ENCODE assay signal across 22 mouse cellular contexts in the genomic region with DNA sequence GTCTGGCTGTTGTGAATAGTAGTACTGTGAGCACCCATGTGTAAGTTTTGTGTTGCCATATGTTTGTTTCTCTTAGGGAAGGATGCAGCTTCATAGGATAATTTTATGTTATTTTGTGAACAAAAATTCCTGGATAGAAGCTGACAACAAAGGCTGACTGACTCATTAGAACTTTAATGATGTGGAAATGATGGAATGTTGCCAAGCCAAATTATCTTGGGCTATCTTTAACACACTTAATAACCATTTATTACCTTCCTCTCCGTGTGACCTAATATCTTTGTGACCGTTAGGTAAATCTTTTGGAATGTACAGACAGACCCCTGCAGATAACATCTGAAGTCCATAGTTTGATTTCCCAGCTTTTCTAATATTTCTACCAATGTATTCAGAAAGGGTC. TPM values are rescaled to one million over a fixed set of nuclear protein-coding genes. Genes with fewer than 3 reads are reported as not detected.
A peak's percentile ranks its signal among the peaks of the same experiment; 100 is the strongest.
DNase-seq lines count a peak whose midpoint lies in the region; ATAC-seq and TF ChIP-seq lines count a peak whose summit lies in the region.
"Had no signal": no experiment of that assay in that cellular context is flagged by ENCODE, and none has a peak within 500 bp of the region (broad histone marks: within the 10 kb centered on the region; RNA-seq: fewer than 3 reads in every experiment).

No protein-coding gene starts in this region.

- H3K36me3 ChIP-seq in heart, embryonic 10.5 days: 0 out of 2 replicates have a peak, but pooled peaks cover 8% of the 10 kb centered on the region
- H3K36me3 ChIP-seq in kidney, postnatal 0 days (ENCODE audit: insufficient read depth, low read length): no peaks in the 10 kb centered on the region
- H3K36me3 ChIP-seq in embryonic facial prominence, embryonic 12.5 days: no peaks in the 10 kb centered on the region
- H3K36me3 ChIP-seq in limb, embryonic 15.5 days: no peaks in the 10 kb centered on the region
- no peaks in the 10 kb centered on the region for H3K36me3 ChIP-seq in intestine, postnatal 0 days (ENCODE audit: control insufficient read depth, insufficient read depth)
- H3K36me3 ChIP-seq: forebrain, embryonic 12.5 days; hindbrain, embryonic 13.5 days; neural tube, embryonic 15.5 days had no signal

- no peak for DNase-seq in heart, embryonic 10.5 days (ENCODE audit: low spot score)
- DNase-seq in heart, postnatal 36 days: no peak
- DNase-seq in kidney, postnatal 0 days (ENCODE audit: low spot score): peak; percentile 7
- no peak for DNase-seq in kidney, postnatal 10 days
- DNase-seq in spleen, adult 18-20 months: no peak
- DNase-seq: adrenal gland, postnatal 25 days; cerebellum, adult 2 months; gastrocnemius, postnatal 25 days; layer of hippocampus, adult 9-11 months; midbrain, embryonic 14.5 days; thymus, adult 18-20 months had no signal

- H3K4me1 ChIP-seq in heart, embryonic 10.5 days: peaks cover 70% of the 10 kb centered on the region
- peaks cover 10% of the 10 kb centered on the region for H3K4me1 ChIP-seq in kidney, postnatal 0 days (replicated peaks; ENCODE audit: insufficient read depth, low read length)
- H3K4me1 ChIP-seq in embryonic facial prominence, embryonic 12.5 days: peaks cover 33% of the 10 kb centered on the region
- peaks cover 25% of the 10 kb centered on the region for H3K4me1 ChIP-seq in limb, embryonic 15.5 days
- peaks cover 31% of the 10 kb centered on the region for H3K4me1 ChIP-seq in intestine, postnatal 0 days (replicated peaks; ENCODE audit: control insufficient read depth, insufficient read depth, low read length)
- H3K4me1 ChIP-seq: forebrain, embryonic 12.5 days; neural tube, embryonic 15.5 days had no signal

- H3K4me2 ChIP-seq in kidney, postnatal 0 days (ENCODE audit: low read length): no peak overlapping the region
- H3K4me2 ChIP-seq in embryonic facial prominence, embryonic 12.5 days (replicated peaks): no peak overlapping the region
- no peak overlapping the region for H3K4me2 ChIP-seq in limb, embryonic 15.5 days
- no peak overlapping the region for H3K4me2 ChIP-seq in intestine, postnatal 0 days (replicated peaks; ENCODE audit: low read depth)
- H3K4me2 ChIP-seq: forebrain, embryonic 12.5 days; hindbrain, embryonic 13.5 days; liver, embryonic 11.5 days; lung, embryonic 14.5 days; neural tube, embryonic 15.5 days had no signal

- ATAC-seq in kidney, postnatal 0 days (replicated peaks; ENCODE audit: low FRiP score, low read depth): no peak
- ATAC-seq in embryonic facial prominence, embryonic 12.5 days (ENCODE audit: insufficient number of reproducible peaks, insufficient read depth, low FRiP score, low TSS enrichment): no peak
- no peak for ATAC-seq in limb, embryonic 15.5 days (ENCODE audit: insufficient number of reproducible peaks, low FRiP score, low TSS enrichment, low read depth)
- no peak for ATAC-seq in intestine, postnatal 0 days
- ATAC-seq: activated CD4-positive, CD25-positive, alpha-beta regulatory T cell, adult 4 months had no signal

- H3K27me3 ChIP-seq in heart, embryonic 10.5 days (ENCODE audit: insufficient read depth, poor library complexity, severe bottlenecking): no peaks in the 10 kb centered on the region
- no peaks in the 10 kb centered on the region for H3K27me3 ChIP-seq in kidney, postnatal 0 days (ENCODE audit: insufficient read depth, low read length)
- no peaks in the 10 kb centered on the region for H3K27me3 ChIP-seq in embryonic facial prominence, embryonic 12.5 days
- no peaks in the 10 kb centered on the region for H3K27me3 ChIP-seq in limb, embryonic 15.5 days
- H3K27me3 ChIP-seq in intestine, postnatal 0 days (replicated peaks; ENCODE audit: control insufficient read depth, insufficient read depth, low read length): no peaks in the 10 kb centered on the region
- H3K27me3 ChIP-seq: CH12.LX; forebrain, embryonic 12.5 days; hindbrain, embryonic 13.5 days; neural tube, embryonic 15.5 days had no signal

- no peak overlapping the region for H3K4me3 ChIP-seq in heart, embryonic 10.5 days
- H3K4me3 ChIP-seq in kidney, postnatal 0 days (replicated peaks; ENCODE audit: low read depth, low read length): no peak overlapping the region
- H3K4me3 ChIP-seq in embryonic facial prominence, embryonic 12.5 days: no peak overlapping the region
- H3K4me3 ChIP-seq in limb, embryonic 15.5 days: no peak overlapping the region
- H3K4me3 ChIP-seq in intestine, postnatal 0 days (ENCODE audit: low read depth, low read length): no peak overlapping the region
- H3K4me3 ChIP-seq: forebrain, embryonic 12.5 days; hindbrain, embryonic 13.5 days; myocyte; neural tube, embryonic 15.5 days had no signal

- TF ChIP-seq CTCF in kidney, postnatal 0 days (IDR thresholded peaks at IDR 0.05; ENCODE audit: low read depth): no peak
- TF ChIP-seq CTCF in intestine, postnatal 0 days (IDR thresholded peaks at IDR 0.05; ENCODE audit: low read depth): no peak

- intact Hi-C loops in heart, postnatal 36 days (cut with DNase I): no loop called here

- no peak overlapping the region for H3K9ac ChIP-seq in kidney, postnatal 0 days (ENCODE audit: low read depth, low read length)
- H3K9ac ChIP-seq in embryonic facial prominence, embryonic 12.5 days: no peak overlapping the region
- H3K9ac ChIP-seq in limb, embryonic 15.5 days: no peak overlapping the region
- no peak overlapping the region for H3K9ac ChIP-seq in intestine, postnatal 0 days (ENCODE audit: low read depth, low read length)
- H3K9ac ChIP-seq: forebrain, embryonic 12.5 days; hindbrain, embryonic 13.5 days; lung, embryonic 14.5 days; neural tube, embryonic 15.5 days had no signal

- WGBS in heart, embryonic 10.5 days: 21% methylated on average over 2 of the region's 2 CpGs
- 24% methylated on average over 2 of the region's 2 CpGs for WGBS in kidney, postnatal 0 days
- WGBS in embryonic facial prominence, embryonic 12.5 days: 22% methylated on average over 2 of the region's 2 CpGs
- 8% methylated on average over 2 of the region's 2 CpGs for WGBS in limb, embryonic 15.5 days
- WGBS in intestine, postnatal 0 days: 16% methylated on average over 2 of the region's 2 CpGs

- H3K27ac ChIP-seq in heart, embryonic 10.5 days: peak overlapping the region; percentile 83; the same call in 1 of the 2 replicates
- H3K27ac ChIP-seq in kidney, postnatal 0 days: no peak overlapping the region; the same call in 1 of the 2 replicates
- H3K27ac ChIP-seq in embryonic facial prominence, embryonic 12.5 days: peak overlapping the region; percentile 89
- H3K27ac ChIP-seq in limb, embryonic 15.5 days: peak overlapping the region; percentile 8; the same call in 1 of the 2 replicates
- H3K27ac ChIP-seq in intestine, postnatal 0 days (ENCODE audit: low read depth, low read length): no peak overlapping the region
- H3K27ac ChIP-seq: hindbrain, embryonic 13.5 days; neural tube, embryonic 15.5 days had no signal

- no peaks in the 10 kb centered on the region for H3K9me3 ChIP-seq in heart, embryonic 10.5 days
- no peaks in the 10 kb centered on the region for H3K9me3 ChIP-seq in kidney, postnatal 0 days (replicated peaks; ENCODE audit: low read length)
- H3K9me3 ChIP-seq in embryonic facial prominence, embryonic 12.5 days: no peaks in the 10 kb centered on the region
- H3K9me3 ChIP-seq in limb, embryonic 15.5 days: no peaks in the 10 kb centered on the region
- H3K9me3 ChIP-seq in intestine, postnatal 0 days (ENCODE audit: control insufficient read depth): no peaks in the 10 kb centered on the region
- H3K9me3 ChIP-seq: forebrain, embryonic 12.5 days; hindbrain, embryonic 13.5 days; neural tube, embryonic 15.5 days had no signal

RNA-seq across cellular contexts. Expression of gene Adk, which starts 33.7 kb away (rescaled TPM):
- polyA plus RNA-seq in heart, embryonic 10.5 days (2016; fragmentation: Nextera tagmentation; extraction: Ambion mirVana): 275 and 312 TPM in 2 replicates
- 100 to 1,000 TPM; 239 to 252 TPM for total RNA-seq in heart, postnatal 36 days (2021)
- 193 and 196 TPM in 2 replicates for polyA plus RNA-seq in kidney, postnatal 0 days (2015; fragmentation: Nextera tagmentation; extraction: Ambion mirVana)
- polyA plus RNA-seq in embryonic facial prominence, embryonic 12.5 days (2016; fragmentation: Nextera tagmentation; extraction: Ambion mirVana): 133 and 135 TPM in 2 replicates
- polyA plus RNA-seq in limb, embryonic 15.5 days (2015; fragmentation: Nextera tagmentation; extraction: Ambion mirVana): 148 TPM in 2 replicates
- polyA plus RNA-seq in intestine, postnatal 0 days (2015; fragmentation: Nextera tagmentation; extraction: Ambion mirVana): 240 and 254 TPM in 2 replicates

RNA-seq across cellular contexts. Expression of gene Ap3m1, which starts 33.8 kb away (rescaled TPM):
- polyA plus RNA-seq in heart, embryonic 10.5 days (2016; fragmentation: Nextera tagmentation; extraction: Ambion mirVana): 82.2 and 89.2 TPM in 2 replicates
- total RNA-seq in heart, postnatal 36 days (2021): 10 to 100 TPM; 58.0 to 62.9 TPM
- 50.7 and 55.4 TPM in 2 replicates for polyA plus RNA-seq in kidney, postnatal 0 days (2015; fragmentation: Nextera tagmentation; extraction: Ambion mirVana)
- 80.6 and 87.3 TPM in 2 replicates for polyA plus RNA-seq in embryonic facial prominence, embryonic 12.5 days (2016; fragmentation: Nextera tagmentation; extraction: Ambion mirVana)
- 69.4 and 72.4 TPM in 2 replicates for polyA plus RNA-seq in limb, embryonic 15.5 days (2015; fragmentation: Nextera tagmentation; extraction: Ambion mirVana)
- polyA plus RNA-seq in intestine, postnatal 0 days (2015; fragmentation: Nextera tagmentation; extraction: Ambion mirVana): 58.8 and 60.0 TPM in 2 replicates

Comparison
In these comparisons a context has a peak if more than half of its experiments do, and no peak if none do; other contexts are left out.
1. H3K27ac ChIP-seq: peak in heart, embryonic 10.5 days (single experiment), embryonic facial prominence, embryonic 12.5 days (single experiment) and limb, embryonic 15.5 days (single experiment); none in kidney, postnatal 0 days (single experiment) and intestine, postnatal 0 days (single experiment).